Mouse (Mus musculus) cerebellum, adult 2 months (tissue): ENCODE results near the gene Igflr1.

Experiments used
- CTCF ChIP-seq: fragments of 200-500 bp; IDR thresholded peaks from 2 replicates; pipeline ENCODE4 v1.5.1; 2011; ENCODE audit warnings: low read depth, mild to moderate bottlenecking, control low read depth, low read length, moderate library complexity, borderline replicate concordance; ENCODE audit not compliant: insufficient read depth
- POLR2A ChIP-seq: fragments of 200-500 bp; IDR thresholded peaks from 2 replicates; pipeline ENCODE4 v1.6.1; 2011; ENCODE audit warnings: low read length, control low read depth, borderline replicate concordance; ENCODE audit not compliant: insufficient read depth

DNA sequence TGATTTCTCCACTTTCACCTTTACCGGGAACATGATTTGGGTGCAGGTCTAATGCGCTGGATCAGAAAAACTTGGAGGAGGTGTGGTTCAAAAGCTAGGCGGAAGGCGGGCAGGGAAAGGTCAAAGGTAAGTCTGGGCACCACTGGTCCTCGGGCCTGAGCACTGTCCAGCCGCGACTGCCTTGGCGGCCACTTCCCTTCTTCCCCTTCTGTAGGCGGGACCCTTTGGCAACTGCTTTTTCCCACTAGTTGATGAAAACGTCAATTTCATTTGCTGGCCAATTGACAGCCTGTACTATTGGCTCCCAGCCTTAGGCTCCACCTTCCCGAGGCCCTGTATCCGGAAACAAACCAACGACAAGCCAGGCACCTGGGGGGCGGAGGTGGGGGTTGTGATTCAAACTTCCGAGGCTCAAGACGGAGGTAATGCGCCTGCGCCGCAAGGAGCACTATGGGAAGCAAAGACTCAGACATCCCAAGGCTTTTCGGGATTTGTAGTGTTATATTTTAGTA lies 5.7 kb upstream of the Igflr1 start, which contains the start of gene Lin37:
- no peak for TF ChIP-seq CTCF
- TF ChIP-seq POLR2A = peak; percentile 83
